Mouse (Mus musculus) liver (tissue): ENCODE data around the gene Nbea.

Experiments used
- DNase-seq: peaks from one replicate; pipeline ENCODE4 v3.0.0-alpha.2; 2020; ENCODE audit warnings: mixed read lengths

Nbea gene

GRCm38 (mm10) chr3:55782056-55782687, 401.3 kb downstream of the Nbea start, which contains the start of gene Mab21l1:
TSS of gene Mab21l1 (plus strand) at chr3:55782510.
- DNase-seq, result no peak

GRCm38 (mm10) chr3:55781429-55782055, 402.0 kb downstream of the Nbea start:
- no peak for DNase-seq

- no peak for DNase-seq
Measured at GRCm38 (mm10) chr3:55780120-55781070, 403.1 kb downstream of the Nbea start.

GRCm38 (mm10) chr3:55778764-55779730, 404.5 kb downstream of the Nbea start:
- DNase-seq, result no peak

- no peak for DNase-seq
Measured at GRCm38 (mm10) chr3:55777501-55777900, 406.0 kb downstream of the Nbea start.

- DNase-seq, result no peak
Measured at GRCm38 (mm10) chr3:55775753-55776152, 407.7 kb downstream of the Nbea start.

- no peak for DNase-seq
Measured at GRCm38 (mm10) chr3:55775245-55775644, 408.3 kb downstream of the Nbea start.

- no peak for DNase-seq
Measured at GRCm38 (mm10) chr3:55774203-55774602, 409.3 kb downstream of the Nbea start.

- DNase-seq, result no peak
Measured at GRCm38 (mm10) chr3:55769308-55769707, 414.2 kb downstream of the Nbea start.

- no peak for DNase-seq
Measured at GRCm38 (mm10) chr3:55768654-55769053, 414.8 kb downstream of the Nbea start.

GRCm38 (mm10) chr3:55763591-55763990, 419.9 kb downstream of the Nbea start:
- DNase-seq, result no peak

GRCm38 (mm10) chr3:55758297-55758696, 425.2 kb downstream of the Nbea start:
- no peak for DNase-seq

- no peak for DNase-seq
Measured at GRCm38 (mm10) chr3:55756602-55757190, 426.8 kb downstream of the Nbea start.

GRCm38 (mm10) chr3:55755805-55756601, 427.5 kb downstream of the Nbea start:
- no peak for DNase-seq

GRCm38 (mm10) chr3:55754981-55755608, 428.4 kb downstream of the Nbea start:
- DNase-seq, result no peak

GRCm38 (mm10) chr3:55753872-55754271, 429.6 kb downstream of the Nbea start:
- no peak for DNase-seq

- DNase-seq, result no peak
Measured at GRCm38 (mm10) chr3:55752558-55752957, 430.9 kb downstream of the Nbea start.

- DNase-seq, result no peak
Measured at GRCm38 (mm10) chr3:55751363-55751762, 432.1 kb downstream of the Nbea start.

- DNase-seq, result no peak
Measured at GRCm38 (mm10) chr3:55750445-55751065, 432.9 kb downstream of the Nbea start.

GRCm38 (mm10) chr3:55743885-55744284, 439.6 kb downstream of the Nbea start:
- no peak for DNase-seq
